Mouse (Mus musculus) kidney, adult 2 months (tissue): ENCODE measurements around the gene Cfhr2. TPM values are rescaled to one million over a fixed set of nuclear protein-coding genes. Genes with fewer than 3 reads are reported as not detected.
"Not testable (repeated sequence)": the region's sequence is repeated elsewhere in the genome, so short reads cannot be mapped to it uniquely, and the experiment has no call there.

Experiments
- DNase-seq: peaks from one replicate; pipeline ENCODE4 v3.0.0; 2021
- H3K27ac ChIP-seq: fragments of 200-500 bp; 2 replicates; pipeline ENCODE4 v1.5.1; 2012; ENCODE audit warnings: low read depth, low read length, control low read depth, inconsistent platforms; ENCODE audit not compliant: insufficient read depth
- H3K27me3 ChIP-seq: fragments of 200-500 bp; replicated peaks from 2 replicates; pipeline ENCODE4 v1.6.1; 2012; ENCODE audit warnings: mild to moderate bottlenecking, moderate library complexity, low read length, inconsistent platforms; ENCODE audit not compliant: control insufficient read depth, insufficient read depth
- H3K36me3 ChIP-seq: fragments of 200-500 bp; 2 replicates; pipeline ENCODE4 v1.6.1; 2012; ENCODE audit warnings: mild to moderate bottlenecking, moderate library complexity, low read length, inconsistent platforms; ENCODE audit not compliant: control insufficient read depth, insufficient read depth
- H3K4me1 ChIP-seq: fragments of 200-500 bp; 2 replicates; pipeline ENCODE4 v1.6.1; 2011; ENCODE audit warnings: low read length; ENCODE audit not compliant: control insufficient read depth, insufficient read depth
- H3K4me3 ChIP-seq: fragments of 200-500 bp; 2 replicates; pipeline ENCODE4 v1.5.1; 2011; ENCODE audit warnings: mild to moderate bottlenecking, low read depth, low read length, control low read depth; ENCODE audit not compliant: insufficient read depth
- CTCF ChIP-seq: fragments of 200-500 bp; conservative IDR thresholded peaks from 2 replicates; pipeline ENCODE4 v1.5.1; 2011; ENCODE audit warnings: low read depth, mild to moderate bottlenecking, control low read depth, low read length, moderate library complexity, mixed read lengths; ENCODE audit not compliant: insufficient read depth, insufficient read length
- POLR2A ChIP-seq: fragments of 200-500 bp; IDR thresholded peaks from one replicate; pipeline ENCODE4 v1.6.1; 2011; ENCODE audit warnings: low read depth, low read length, control low read depth
- WGBS: fragments of 180-500 bp; shearing (Covaris S2); methylation state at CpG from one replicate; pipeline ENCODE4 v1.1.7; 2018; 5-methylcytosine and 5-hydroxymethylcytosine counted together
- polyA plus RNA-seq: library from polyadenylated mRNA; depleted of rRNA; stranded (reverse); fragments of >200 nt; gene quantifications from 2 replicates; pipeline ENCODE4 v1.2.3, GENCODE M21; 2012; rRNA removed

Cfhr2 gene
- polyA plus RNA-seq: 0.05 and 0.26 TPM in 2 replicates

DNA sequence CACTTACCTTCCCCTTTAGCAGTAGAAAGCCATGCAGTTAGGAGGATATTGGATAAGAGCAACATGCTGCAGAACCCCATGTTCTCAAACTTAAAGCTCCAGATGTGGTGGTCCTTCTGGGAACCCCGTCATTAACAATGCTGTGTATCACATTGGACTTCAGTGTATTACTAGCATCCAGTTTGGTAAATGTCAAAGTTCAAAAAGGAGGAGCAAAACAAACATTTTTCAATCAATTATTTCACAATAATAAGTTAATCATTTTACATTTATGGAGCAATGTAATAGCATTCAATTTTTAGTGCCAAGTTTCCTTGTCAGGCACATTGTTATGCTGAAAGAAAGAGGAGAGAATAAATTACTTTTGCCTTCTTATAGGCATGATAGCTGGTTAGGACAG, at the start of gene Cfhr2:
Gene Cfhr2, minus strand, starts transcription at position 155 of the 400 bp plus-strand sequence.
- Histone ChIP-seq H3K27me3 (no peaks in the 10 kb centered on the region), H3K36me3 (no peaks in the 10 kb centered on the region), H3K4me3 (no peak within 1 kb of the TSS), H3K27ac (no peak within 1 kb of the TSS), H3K4me1 (no peaks in the 10 kb centered on the region)
- TF ChIP-seq CTCF: no peak
- WGBS: 69% methylated on average over 1 of the region's 1 CpGs
- no peak for DNase-seq

DNA sequence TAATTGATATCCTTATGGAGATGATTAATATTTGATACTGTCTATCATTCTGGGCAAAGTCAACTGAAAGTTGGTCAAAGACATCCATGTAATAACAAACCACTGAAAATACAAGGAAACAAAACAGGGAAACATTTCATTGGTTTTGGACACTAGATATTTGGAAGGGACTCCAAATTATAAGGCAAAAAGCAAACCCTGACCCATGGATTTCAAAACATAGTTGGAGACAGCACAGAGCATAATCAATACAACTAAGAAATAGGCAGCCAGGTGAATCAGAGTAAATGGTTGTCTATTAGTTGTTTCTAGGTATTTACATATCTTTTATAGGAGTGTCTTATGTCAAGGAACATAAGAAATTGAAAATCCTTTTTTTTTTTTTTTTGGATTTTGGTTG, 5.2 kb upstream of the Cfhr2 start:
- no peak for DNase-seq
- Histone ChIP-seq H3K36me3 (no peaks in the 10 kb centered on the region), H3K27me3 (no peaks in the 10 kb centered on the region), H3K27ac (no peak overlapping the region), H3K4me1 (no peaks in the 10 kb centered on the region), H3K4me3 (no peak overlapping the region)
- no peak for TF ChIP-seq POLR2A
- no peak for TF ChIP-seq CTCF

DNA sequence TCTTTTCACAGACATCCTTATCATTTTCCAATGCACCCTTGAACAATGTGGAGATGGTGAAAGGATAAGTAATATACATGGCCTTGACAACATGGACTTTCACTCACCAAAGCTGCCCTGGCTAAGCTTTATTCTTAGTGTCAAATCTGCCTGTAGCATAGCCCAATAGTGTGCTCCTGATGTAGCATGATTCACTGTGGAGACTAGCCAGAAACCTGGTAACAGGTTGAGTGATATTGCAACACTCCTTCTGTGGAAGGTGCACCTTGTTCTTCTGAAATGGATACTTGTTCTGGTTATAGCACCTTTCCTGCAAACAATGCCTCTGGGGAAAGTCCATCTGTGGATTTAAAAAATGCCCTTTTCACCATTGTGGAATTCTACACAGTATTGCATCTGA, 1.7 kb upstream of the Cfhr2 start:
- H3K4me3 ChIP-seq: no peak overlapping the region
- no peak for TF ChIP-seq POLR2A
- TF ChIP-seq CTCF: no peak
- H3K27me3 ChIP-seq: no peaks in the 10 kb centered on the region
- no peak overlapping the region for H3K27ac ChIP-seq
- no peak for DNase-seq
- H3K36me3 ChIP-seq: no peaks in the 10 kb centered on the region
- no peaks in the 10 kb centered on the region for H3K4me1 ChIP-seq

DNA sequence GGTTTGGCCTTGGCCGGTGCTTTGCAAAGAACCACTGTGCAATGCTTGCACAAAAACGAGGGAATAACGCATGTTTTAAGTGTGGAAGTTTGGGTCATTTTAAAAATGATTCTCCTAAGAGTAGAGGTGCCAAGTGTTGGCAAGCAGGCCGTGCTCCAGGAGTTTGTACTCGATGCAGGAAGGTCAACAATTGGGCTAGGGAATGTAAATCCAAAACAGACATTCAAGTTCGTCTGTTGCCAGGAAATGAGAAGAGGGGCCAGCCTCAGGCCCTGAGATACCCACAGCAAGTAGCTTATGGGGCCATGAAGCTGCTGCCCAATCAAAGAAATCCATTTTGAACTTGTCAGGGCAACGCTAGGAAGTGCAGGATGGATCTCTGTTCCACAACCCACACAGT, 18.8 kb downstream of the Cfhr2 start:
- WGBS: 68% methylated on average over 7 of the region's 7 CpGs
- H3K4me3 ChIP-seq: no peak overlapping the region
- DNase-seq: no peak
- TF ChIP-seq CTCF: no peak
- no peak for TF ChIP-seq POLR2A
- H3K4me1 ChIP-seq: no peaks in the 10 kb centered on the region
- H3K27ac ChIP-seq: no peak overlapping the region
- H3K27me3 ChIP-seq: no peaks in the 10 kb centered on the region
- H3K36me3 ChIP-seq: no peaks in the 10 kb centered on the region

DNA sequence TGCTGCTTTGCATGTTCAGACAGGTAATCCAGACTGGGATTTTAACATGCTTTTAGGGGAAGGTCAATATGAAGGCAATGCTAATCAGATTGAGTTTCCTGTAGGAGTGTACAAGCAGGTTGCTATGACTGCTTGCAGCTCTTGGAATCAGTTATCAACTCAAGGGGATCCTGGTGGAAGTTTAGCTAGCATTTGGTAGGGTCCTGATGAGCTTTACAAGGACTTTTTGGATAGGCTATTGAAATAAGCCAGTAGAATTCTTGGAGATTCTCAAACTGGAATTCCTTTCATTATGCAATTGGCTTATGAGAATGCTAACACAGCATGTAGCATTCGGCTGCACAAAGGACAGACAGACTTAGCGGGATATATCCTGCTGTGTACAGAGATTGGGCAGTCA, 19.2 kb downstream of the Cfhr2 start:
- Histone ChIP-seq H3K36me3 (no peaks in the 10 kb centered on the region), H3K4me1 (no peaks in the 10 kb centered on the region), H3K4me3 (no peak overlapping the region), H3K27me3 (no peaks in the 10 kb centered on the region), H3K27ac (no peak overlapping the region)
- TF ChIP-seq POLR2A: no peak
- no peak for TF ChIP-seq CTCF
- DNase-seq: no peak
- 89% methylated on average over 2 of the region's 2 CpGs for WGBS

DNA sequence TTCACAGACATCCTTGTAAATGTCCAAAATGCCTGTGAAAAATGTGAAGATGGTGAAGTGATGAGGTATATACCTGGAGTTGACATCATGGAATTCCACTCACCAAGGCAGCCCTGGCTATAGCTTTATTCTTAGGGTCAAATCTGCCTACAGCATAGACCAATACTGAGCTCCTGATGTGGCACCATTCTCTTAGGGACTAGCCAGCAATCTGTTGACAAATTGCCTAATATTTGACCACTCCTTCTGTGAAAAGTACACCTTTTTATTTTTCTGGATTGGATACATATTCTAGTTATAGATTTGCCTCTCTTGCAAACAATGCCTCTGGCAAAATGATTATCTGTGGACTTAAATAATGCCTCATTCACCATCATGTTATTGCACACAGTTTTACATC, 49.9 kb downstream of the Cfhr2 start:
- Histone ChIP-seq H3K27ac (no peak overlapping the region), H3K27me3 (no peaks in the 10 kb centered on the region), H3K4me3 (no peak overlapping the region), H3K4me1 (no peaks in the 10 kb centered on the region), H3K36me3 (no peaks in the 10 kb centered on the region)
- no peak for DNase-seq
- TF ChIP-seq POLR2A (no peak), CTCF (no peak)

DNA sequence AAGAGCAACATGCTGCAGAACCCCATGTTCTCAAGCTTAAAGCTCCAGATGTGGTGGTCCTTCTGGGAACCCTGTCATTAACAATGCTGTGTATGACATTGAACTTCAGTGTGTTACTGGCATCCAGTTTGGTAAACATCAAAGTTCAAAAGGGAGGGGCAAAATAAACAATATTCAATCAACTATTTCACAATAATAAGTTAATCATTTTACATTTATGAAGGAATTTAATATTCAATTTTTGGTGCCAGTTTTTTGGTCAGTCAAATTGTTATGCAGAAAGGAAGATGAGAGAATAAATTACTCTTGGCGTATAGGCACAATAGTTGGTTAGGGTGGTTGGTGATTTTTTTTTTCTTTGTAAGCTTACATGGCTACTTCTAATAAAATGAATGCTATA, 77.4 kb downstream of the Cfhr2 start, which contains the start of gene Gm4788:
Gene Gm4788, minus strand, starts transcription at position 101 of the 400 bp plus-strand sequence.
- 86% methylated on average over 1 of the region's 1 CpGs for WGBS
- no peak within 1 kb of the TSS for H3K4me3 ChIP-seq
- TF ChIP-seq CTCF: no peak
- TF ChIP-seq POLR2A: no peak
- no peaks in the 10 kb centered on the region for H3K4me1 ChIP-seq
- no peaks in the 10 kb centered on the region for H3K36me3 ChIP-seq
- H3K27me3 ChIP-seq: no peaks in the 10 kb centered on the region
- no peak for DNase-seq
- H3K27ac ChIP-seq: no peak within 1 kb of the TSS

DNA sequence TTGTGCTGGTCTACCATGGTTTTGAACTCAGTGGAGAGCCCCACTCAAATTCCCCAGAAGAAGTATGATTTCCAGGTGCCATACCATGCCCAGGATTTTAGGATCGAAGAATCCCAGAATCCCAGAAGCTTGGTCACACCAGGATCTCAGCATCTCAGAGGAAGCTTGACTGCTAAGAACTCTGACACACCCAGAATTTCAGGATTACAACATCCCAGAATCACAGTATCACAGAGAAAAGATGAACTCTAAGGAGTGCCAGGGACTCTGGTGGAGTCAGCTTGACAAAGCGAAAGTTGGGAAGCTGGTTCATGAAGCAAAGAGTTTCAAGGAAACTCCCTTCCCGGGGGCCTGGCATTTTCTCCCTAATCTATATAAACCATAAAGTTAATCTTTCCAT, 88.6 kb downstream of the Cfhr2 start:
- not testable (repeated sequence) for DNase-seq, H3K4me1 ChIP-seq, H3K27me3 ChIP-seq, H3K27ac ChIP-seq, H3K36me3 ChIP-seq, H3K4me3 ChIP-seq
- 79% methylated on average over 3 of the region's 3 CpGs for WGBS

Other genes with a start within 250 kb of the Cfhr2 start
- gene Gm4788, start 77.5 kb downstream of the Cfhr2 start, polyA plus RNA-seq: not detected in 2 replicates